Mouse (Mus musculus): ENCODE measurements around the gene Sim1.

Gene Sim1

DNA sequence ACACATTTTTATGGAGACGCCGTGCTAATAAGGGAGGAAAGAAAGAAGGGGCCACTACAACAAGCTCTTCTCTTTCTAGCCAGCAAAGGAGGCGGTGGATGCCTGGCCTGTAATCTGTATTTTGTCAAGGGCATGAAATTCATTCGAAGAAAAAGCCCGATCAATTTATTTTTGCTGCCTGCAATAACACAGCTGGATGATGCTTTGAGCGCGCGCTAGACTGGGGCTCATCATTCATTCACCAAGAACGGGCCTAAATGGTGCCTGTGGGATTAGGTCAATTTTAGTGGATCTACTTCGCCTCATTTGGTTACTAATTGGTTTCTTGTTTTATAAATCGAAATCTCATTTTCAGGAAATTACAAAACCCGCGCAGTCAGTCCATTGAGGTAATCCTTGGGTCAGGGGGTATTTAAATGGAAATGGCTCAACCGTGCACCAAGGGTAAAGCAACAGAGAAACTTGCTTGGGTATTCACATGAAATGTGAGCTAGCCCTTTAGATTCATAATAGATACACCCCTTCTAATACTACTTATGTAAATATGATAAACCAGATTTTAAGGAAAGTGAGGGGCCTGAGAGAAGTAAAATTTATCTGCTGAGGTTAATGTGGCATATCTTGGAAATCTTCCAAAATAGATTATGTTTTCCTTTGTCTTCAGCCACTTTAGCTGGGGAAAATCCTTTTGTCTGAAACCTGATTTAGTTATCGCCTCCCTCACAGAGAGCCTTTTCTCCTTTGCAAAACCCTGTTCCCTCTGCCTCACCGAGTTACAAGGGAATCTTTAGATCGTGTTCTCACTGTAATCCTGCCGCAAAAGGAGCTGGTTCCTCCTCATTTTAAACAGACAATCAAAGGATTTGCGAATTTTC is 7.3 kb downstream of the Sim1 start:
- no peak for DNase-seq (ENCODE audit: low spot score)

DNA sequence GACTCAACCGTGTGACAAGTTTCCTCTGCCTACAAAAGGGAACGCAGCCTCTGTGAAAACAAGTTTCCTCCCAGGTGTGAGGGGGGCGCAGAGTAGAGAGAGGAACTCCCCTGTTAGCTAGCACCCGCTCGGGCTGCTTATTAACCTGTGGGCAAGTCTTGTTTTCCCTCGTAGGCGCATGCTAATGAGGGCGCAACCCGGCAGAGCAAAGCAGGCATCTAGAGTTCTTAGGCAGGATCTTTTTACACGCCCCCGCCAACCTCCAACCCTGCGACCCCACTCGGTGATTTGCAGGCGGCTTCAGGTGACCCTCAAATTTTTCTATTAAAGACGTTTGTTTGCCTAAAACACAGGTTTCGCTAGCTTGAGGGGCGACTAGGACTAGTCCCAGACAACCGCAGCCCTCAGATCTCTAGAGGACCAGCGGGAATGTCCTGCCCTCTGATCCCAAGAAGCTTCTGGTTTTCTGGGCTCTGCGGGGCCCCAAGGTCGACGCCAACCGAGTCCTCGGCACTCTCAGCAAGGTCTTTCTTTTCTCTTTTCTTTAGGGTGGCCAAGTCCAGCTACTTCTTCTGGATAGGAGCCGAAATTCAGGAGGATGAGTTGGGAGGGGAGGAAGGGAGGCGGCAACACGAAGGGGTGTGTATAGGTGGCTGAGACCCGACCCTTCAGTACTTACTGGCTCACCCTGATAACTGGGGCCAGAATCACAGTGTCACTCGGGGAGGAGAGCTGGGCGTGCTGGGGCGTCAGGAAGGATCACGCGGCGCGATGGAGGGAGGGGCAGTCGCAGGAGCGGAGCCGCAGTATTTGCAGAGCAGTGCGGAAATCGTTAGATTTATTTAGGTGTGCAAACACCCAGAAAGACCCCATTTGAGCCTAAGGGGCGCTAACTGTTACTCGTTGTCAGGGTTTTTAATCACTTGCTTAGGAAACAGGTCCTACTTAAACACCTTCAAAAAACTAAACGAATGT is 8.5 kb downstream of the Sim1 start:
- DNase-seq (ENCODE audit: low spot score), result no peak

DNA sequence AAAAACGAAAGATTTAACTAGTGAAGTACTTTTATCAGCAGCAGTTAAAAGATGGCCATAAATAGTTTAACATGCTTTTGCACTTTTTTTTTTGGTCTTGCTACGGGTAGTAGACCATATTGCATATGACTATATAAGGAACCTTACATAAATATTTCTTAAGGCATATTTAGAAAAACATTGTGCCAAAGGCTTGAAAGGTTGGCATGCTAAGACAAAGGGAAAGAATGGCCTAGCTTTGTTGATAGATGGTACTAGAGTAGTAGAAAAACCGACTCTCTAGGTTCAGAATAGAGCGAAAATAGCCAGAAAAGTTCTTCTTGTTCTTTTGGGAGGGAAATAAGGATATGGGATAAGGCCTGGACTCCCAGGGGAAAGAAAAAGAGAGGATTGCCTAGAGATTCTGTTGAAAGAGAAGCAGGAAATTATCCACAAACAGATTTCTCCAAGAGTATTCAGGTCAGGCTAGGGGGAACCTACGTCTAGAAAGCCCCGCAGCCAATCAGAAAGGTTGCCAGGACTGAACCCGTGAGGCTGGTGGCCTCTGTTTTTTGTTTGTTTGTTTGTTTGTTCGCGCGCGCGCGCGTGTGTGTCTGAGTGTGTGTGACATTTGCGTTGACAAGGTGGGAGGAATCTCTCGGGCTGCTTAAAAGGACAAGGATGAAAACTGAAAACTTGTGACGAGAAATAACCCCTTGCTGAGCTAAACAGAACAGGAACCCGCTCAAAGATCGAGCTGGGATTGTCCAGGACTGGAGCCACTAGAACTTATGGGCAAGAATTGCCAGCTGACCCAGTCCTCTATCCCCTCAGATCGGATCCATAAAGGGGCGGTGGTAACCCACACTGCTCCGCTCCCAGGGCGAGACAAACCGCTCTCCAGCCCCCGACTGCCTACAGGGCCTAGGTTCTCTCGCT is 9.6 kb downstream of the Sim1 start:
- DNase-seq (ENCODE audit: low spot score), result no peak

DNA sequence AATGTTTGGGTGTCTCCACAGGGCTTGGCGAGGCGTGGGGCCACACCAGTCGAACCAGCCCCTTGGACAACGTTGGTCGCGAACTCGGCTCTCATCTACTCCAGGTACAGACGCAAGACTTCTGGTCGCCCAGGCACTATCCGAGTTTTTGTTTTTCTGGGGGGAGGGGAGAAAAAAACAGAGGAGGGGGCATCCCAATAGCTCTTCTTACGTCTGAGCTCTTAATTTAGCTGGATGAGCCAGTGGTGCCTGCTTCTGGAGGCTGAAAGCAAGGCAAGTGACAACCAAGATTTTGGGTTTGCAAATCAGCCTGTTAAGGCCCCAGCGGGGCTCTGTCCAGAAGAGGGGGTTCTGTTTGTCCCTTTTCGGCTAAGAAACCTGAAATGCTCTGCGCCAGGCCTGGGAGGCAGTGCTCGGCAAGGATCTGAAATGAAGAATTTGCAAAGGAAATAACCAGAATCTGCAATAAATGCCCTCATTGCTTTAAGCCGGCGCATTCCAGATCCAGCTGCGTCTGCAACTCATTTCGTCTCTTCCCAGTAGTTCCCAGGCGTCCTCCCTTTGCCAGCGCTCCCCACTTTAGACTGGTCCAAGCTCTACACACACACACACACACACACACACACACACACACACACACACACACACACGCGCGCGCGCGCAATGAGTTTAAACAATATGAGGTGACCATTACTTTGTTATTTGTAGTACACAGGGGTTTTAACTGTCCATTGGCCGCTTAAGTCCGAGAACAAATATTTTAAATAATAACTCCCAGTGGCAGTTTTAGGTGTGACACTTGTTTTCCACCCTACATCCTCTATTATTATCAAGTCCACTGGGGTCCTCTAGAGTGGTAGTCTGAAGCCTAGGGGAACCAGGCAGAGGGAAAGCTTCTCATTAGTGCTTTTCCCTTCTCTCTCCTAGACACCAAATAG is 10.5 kb downstream of the Sim1 start:
- DNase-seq (ENCODE audit: low spot score), result no peak

DNA sequence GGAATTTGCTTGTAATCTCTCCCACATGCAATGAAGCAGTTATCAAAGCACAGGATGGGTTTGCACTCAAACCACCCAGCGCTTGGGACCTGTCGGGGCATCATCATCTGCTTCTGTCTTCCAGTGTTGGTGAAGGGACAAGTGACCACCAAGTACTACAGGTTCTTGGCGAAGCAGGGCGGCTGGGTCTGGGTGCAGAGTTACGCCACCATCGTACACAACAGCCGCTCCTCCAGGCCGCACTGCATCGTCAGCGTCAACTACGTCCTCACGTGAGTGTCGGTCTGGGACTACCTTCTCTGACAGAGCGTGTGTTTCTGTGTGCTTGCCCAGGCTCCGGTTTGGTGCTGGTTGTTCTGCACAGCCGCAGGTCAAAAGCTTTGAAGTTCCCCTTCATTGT is 15.8 kb downstream of the Sim1 start:
- DNase-seq (ENCODE audit: low spot score), result no peak

DNA sequence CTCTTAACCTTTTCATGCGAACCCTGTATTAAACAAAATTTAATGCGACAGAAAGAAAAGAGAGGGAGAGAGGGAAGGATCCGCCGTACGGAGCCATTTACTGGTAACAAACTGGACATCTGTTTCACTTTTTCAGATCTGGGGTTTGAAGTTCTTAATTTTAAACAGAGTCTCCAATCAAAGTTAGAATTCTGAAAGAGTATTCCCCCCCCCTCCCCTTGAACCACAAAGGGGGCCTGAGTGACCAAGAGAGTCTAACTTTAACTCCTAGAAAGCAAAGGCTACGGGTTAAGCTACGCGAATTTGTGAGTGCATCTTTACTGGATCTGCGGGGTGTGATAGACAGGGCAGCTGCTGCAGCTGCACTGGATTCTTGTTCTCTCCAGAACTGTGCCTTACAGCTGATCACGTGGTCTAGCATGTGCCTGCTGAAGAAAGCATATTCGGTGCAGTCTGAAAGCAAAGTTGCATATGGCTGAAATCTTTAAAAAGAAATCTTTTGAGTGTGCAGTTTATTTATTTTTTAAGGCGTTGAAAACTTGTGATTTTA is 16.4 kb downstream of the Sim1 start:
- DNase-seq (ENCODE audit: low spot score), result no peak

DNA sequence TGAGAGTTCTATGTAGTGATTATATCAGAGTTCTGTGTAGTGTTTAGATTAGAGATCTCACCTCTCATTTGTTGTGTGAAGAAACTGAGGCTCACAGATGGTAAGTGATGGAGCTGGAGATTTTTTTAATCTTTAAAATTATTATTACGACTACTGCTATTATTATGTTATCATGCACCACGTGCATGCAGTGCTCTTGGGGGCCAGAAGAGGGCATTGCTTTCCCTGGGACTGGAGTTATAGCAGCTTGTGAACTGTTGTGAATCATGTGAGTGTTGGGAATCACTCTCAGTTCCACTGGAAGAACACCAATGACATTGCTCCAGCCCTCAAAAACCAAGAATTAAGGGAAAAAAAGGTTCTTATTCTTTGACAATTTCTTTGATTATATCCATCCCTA is 21.1 kb downstream of the Sim1 start:
- DNase-seq (ENCODE audit: low spot score), result no peak

DNA sequence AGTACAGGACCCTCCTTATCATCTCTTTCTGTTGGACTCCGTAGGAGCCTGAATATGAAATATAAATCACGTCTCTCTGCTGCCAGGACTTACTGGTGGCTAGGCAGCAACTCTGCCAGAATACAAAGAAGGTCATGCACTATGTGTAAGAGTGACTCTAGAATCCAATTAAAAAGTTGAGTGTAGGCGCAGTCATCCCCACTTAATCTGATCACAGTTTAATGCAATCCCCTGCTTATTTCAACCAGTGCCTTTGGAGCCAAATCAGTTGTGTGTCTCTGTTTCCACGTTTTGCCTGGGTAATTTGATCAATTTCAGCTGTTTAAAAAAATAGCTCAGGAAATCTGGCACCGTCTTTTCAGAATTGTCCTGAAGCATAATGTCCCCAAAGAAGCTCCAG is 34.7 kb downstream of the Sim1 start:
- DNase-seq (ENCODE audit: low spot score), result no peak

DNA sequence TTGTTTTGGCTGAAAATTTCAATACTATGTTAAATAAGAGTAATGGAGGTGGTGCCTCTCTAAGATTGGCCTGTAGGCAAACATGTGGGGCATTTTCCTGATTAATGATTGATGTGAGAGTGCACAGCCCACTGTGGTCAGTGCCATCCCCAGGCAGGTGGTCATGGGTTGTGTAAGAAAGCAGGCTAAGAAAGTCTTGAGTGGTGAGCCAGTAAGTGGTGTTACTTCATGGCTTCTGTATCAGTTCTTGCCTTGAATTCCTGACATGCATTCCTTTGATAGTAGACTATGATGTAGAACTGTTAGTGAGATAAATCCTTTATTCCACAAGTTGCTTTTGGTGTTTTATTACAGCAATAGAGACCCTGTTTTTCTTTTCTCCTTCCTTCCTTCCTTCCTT is 41.1 kb downstream of the Sim1 start:
- no peak for DNase-seq (ENCODE audit: low spot score)

DNA sequence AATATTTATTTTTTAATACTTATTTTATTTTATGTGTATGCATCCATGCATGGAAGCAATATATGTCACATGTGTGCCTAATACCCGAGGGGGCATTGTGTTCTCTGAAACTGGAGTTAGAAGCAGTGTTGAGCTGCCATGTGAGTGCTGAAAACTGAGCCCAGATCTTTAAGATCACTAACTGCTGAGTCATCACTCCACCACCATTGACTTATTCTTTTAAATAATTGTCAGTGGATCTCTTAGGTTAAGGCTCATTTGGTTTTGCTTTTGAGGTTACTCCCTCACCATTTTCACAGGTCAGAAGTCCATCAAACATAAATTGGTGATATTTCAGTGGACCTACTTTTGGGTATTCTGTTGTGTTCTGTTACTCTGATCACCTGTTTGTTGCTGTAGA is 79.1 kb downstream of the Sim1 start:
- no peak for DNase-seq (ENCODE audit: low spot score)

DNA sequence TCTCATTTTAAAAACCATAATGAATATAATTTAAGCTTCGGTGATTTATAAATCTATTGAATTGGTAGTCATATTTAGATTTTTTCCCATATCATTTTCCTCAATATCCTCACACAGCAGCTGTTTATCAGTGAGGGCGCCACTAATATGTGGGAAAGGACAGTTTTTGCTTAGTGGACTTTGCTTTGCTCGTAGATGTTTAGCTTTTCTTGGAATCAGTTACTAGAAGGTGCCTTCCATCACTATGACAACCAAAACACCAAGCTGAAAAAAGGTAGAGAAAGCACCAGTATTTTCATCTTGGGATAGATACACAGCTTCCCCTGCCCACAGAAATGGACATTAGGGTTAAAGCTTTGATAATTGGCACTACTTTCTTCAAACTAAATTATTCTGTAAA is 87.3 kb downstream of the Sim1 start:
- no peak for DNase-seq (ENCODE audit: low spot score)

DNA sequence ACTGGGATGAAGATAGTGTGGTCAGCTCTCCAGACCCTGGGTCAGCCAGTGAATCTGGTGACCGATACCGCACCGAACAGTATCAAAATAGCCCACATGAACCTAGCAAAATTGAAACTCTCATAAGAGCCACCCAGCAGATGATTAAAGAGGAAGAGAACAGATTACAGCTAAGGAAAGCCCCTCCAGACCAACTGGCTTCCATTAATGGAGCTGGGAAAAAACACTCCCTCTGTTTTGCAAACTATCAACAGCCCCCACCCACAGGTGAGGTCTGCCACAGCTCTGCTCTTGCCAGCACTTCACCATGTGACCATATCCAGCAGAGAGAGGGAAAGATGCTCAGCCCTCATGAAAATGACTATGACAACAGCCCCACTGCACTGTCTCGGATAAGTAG is 89.1 kb downstream of the Sim1 start:
- DNase-seq (ENCODE audit: low spot score), result no peak

DNA sequence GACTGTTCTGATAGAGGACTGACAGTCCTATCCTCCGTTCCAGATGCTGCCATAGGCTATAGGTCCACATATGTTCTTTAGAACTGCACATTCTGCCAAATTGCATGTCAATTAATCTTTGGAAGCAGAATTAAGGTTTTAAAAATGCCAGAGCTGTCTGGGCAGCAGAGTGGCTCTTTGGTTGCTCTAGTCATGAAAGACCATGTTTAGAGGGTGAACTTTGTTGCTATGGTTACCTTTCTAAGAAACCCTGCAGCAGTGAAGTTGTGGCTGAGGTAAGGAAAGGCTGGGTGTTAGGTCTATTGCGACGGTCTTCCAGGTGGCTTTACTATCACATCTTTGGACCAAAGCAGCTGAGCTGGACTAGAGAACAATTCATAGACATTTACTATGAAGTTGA is 113.2 kb downstream of the Sim1 start:
- no peak for DNase-seq (ENCODE audit: low spot score)

DNA sequence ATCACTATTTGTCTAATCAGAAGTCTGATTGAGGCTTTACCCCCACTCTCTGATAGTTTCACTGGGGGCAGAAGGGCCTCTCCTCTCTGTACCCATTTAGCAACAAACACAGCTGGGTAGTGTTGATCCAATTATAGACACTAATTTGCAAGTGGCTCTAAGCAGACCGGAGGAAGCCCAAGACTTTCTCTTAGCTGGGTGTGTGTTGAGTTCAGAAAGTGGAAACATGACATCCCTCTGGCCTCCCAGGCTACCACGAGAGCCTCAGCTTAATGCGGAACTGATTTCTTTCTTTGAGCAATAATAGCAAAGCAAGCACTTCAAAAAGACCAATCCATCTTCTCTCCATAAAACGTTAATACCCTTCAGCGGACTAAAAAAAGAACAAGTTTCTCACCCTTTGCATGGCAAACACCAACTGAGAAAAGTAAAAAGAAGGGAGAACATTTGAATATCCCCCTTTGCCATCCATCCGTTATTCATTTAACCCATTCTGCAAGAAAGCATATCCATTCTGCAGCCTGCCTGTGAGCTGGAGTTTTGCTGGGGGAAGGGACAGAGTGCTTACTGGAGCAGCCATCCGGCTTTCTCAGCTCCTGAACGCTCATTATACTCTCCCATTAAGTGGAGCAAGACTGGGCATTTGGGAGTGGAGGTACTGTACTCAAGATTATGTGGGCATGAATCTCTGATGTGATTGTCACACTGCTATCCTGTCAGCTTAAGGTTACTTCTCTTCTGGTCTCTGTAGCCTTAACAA is 117.0 kb downstream of the Sim1 start:
- no peak for DNase-seq (ENCODE audit: low spot score)

DNA sequence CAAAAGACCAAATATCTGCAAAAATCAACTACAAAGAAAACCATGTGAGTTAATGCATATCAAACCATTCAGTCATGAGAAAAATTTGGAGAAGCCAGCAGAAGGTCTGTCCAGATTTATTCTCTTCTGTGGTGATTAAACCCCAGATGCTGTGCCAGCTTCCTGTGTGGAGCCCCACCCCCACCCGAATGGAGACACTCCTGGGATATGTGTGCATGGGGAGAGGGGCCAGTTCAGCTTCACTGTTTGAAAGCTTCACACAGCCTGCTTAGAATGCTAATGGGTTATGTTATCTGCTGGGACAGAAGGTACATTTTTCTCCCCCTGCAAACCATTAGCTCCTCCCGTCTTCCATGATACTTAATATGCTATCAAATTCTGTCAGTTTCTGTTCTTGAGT is 120.3 kb downstream of the Sim1 start:
- DNase-seq (ENCODE audit: low spot score), result no peak

DNA sequence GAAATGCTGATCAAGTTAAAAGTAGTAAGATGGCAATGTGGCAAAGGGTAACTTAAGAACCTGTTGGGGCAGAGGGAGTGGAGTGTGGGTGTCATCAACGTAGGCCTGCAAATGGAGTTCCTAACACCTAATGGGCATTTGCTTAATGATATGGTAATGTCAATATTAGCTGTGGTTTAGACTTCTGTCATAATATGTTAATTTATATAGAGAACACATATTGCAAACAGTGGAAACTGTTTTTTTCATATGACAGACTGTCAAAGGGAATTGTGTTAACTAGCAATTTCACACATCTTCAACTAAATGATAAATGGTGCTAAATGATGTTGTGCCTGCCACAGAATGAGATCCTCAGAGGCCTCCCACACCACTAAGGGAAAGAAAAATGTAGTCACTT is 120.8 kb downstream of the Sim1 start:
- no peak for DNase-seq (ENCODE audit: low spot score)

DNA sequence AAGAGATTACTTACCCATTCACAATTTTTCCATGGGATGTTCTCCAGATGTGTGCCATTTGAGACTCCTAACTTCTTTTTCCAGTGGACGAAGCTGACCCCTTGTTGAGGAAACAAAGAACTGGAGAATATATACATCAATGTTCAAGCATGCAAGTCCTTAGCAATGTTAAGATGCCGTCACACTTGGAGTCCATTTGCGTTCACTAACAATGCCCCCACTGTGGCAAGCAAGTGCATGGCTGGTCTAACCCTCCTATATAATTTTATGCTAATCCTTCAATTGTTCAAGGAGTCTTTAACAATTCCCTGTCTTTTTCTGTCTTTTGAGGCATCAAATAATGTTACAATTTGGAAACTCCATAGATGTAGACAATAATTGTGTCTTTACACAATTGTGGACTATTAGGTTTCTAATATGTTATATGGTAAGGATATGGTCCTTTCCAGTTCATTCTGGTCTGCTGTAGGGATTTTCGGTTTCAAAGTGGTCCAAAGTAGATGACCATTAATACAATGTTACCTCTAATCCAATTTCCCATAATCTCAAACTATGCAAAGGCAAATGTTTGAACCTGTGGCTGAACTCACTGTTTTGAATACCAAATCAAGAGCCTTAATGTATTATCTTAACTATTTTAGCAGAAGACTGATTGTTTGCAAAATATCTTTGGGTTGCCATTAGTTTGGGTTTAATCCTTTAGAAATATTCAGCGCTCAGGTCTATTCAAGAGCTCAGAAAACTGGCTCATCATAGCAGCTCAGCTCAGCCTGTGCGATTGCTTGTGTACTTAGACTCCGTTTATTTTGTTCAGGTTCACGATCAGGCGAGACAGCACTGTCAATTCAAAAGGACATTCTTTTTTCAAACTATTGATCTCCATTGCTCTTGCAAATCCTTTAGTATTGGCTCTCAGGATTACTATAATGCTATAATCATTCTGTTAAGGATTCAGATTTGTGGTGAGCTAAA is 129.0 kb downstream of the Sim1 start:
- no peak for DNase-seq (ENCODE audit: low spot score)
